Mouse (Mus musculus) E14TG2a.4 (cell line): Measurements from ENCODE around the gene Sc5d.

ENCODE experiments used
- H3K27me3 ChIP-seq: 2 replicates; pipeline ENCODE4 v1.6.1; 2014; ENCODE audit warnings: low read length, control low read depth; ENCODE audit not compliant: insufficient read depth
- H3K36me3 ChIP-seq: 2 replicates; pipeline ENCODE4 v1.6.1; 2014; ENCODE audit warnings: low read length, control low read depth; ENCODE audit not compliant: insufficient read depth
- H3K4me1 ChIP-seq: replicated peaks from 2 replicates; pipeline ENCODE4 v1.6.1; 2014; ENCODE audit warnings: low read depth, low read length, control low read depth
- H3K4me3 ChIP-seq: replicated peaks from 2 replicates; pipeline ENCODE4 v1.5.1; 2014; ENCODE audit warnings: mild to moderate bottlenecking, low read length
- H3K9me3 ChIP-seq: 2 replicates; pipeline ENCODE4 v1.6.1; 2014; ENCODE audit warnings: low read length, control low read depth
- CTCF ChIP-seq: conservative IDR thresholded peaks from 2 replicates; pipeline ENCODE4 v1.5.1; 2014; ENCODE audit warnings: low read length
- NANOG ChIP-seq: IDR thresholded peaks from 2 replicates; pipeline ENCODE4 v1.6.1; 2014; ENCODE audit warnings: borderline replicate concordance, low read length, mixed read lengths
- POU5F1 ChIP-seq: IDR thresholded peaks from 2 replicates; pipeline ENCODE4 v1.6.1; 2014; ENCODE audit warnings: low read length, borderline replicate concordance

Gene Sc5d

GRCm38 (mm10) chr9:42270617-42271016 lies 6.6 kb upstream of the Sc5d start:
- Histone ChIP-seq H3K27me3 (peaks cover 3% of the 10 kb centered on the region; the same call in 1 of the 2 replicates), H3K36me3 (no peaks in the 10 kb centered on the region), H3K9me3 (no peaks in the 10 kb centered on the region), H3K4me3 (no peak overlapping the region), H3K4me1 (no peaks in the 10 kb centered on the region)
- TF ChIP-seq NANOG = no peak
- no peak for TF ChIP-seq POU5F1
- TF ChIP-seq CTCF = no peak

GRCm38 (mm10) chr9:42270081-42270480 lies 6.0 kb upstream of the Sc5d start:
- Histone ChIP-seq H3K4me1 (no peaks in the 10 kb centered on the region), H3K9me3 (no peaks in the 10 kb centered on the region), H3K4me3 (no peak overlapping the region), H3K36me3 (no peaks in the 10 kb centered on the region), H3K27me3 (peaks cover 8% of the 10 kb centered on the region)
- TF ChIP-seq CTCF (no peak), POU5F1 (no peak), NANOG (no peak)

GRCm38 (mm10) chr9:42268371-42268770 lies 4.3 kb upstream of the Sc5d start:
- TF ChIP-seq POU5F1 (no peak), NANOG (no peak), CTCF (no peak)
- Histone ChIP-seq H3K36me3 (no peaks in the 10 kb centered on the region), H3K9me3 (no peaks in the 10 kb centered on the region), H3K4me3 (no peak overlapping the region), H3K27me3 (peaks cover 8% of the 10 kb centered on the region), H3K4me1 (peaks cover 10% of the 10 kb centered on the region)

- TF ChIP-seq CTCF (no peak), POU5F1 (no peak)
- Histone ChIP-seq H3K27me3 (peaks cover 8% of the 10 kb centered on the region), H3K9me3 (no peaks in the 10 kb centered on the region), H3K4me3 (no peak overlapping the region), H3K4me1 (peaks cover 14% of the 10 kb centered on the region), H3K36me3 (peaks cover 2% of the 10 kb centered on the region; the same call in 1 of the 2 replicates)
These were observed 1.3 kb upstream of the Sc5d start for GRCm38 (mm10) chr9:42265309-42265708.

GRCm38 (mm10) chr9:42263709-42264111 lies 346 bp downstream of the Sc5d start:
- TF ChIP-seq POU5F1 = no peak
- no peak for TF ChIP-seq NANOG
- Histone ChIP-seq H3K36me3 (peaks cover 16% of the 10 kb centered on the region; the same call in 1 of the 2 replicates), H3K27me3 (peaks cover 5% of the 10 kb centered on the region), H3K9me3 (no peaks in the 10 kb centered on the region), H3K4me1 (peaks cover 14% of the 10 kb centered on the region), H3K4me3 (peak overlapping the region; percentile 81)

- H3K36me3 ChIP-seq = peaks cover 49% of the 10 kb centered on the region
- no peak overlapping the region for H3K4me3 ChIP-seq
- peaks cover 3% of the 10 kb centered on the region for H3K27me3 ChIP-seq
- TF ChIP-seq POU5F1 (no peak), CTCF (no peak), NANOG (no peak)
- H3K4me1 ChIP-seq = peaks cover 14% of the 10 kb centered on the region
- H3K9me3 ChIP-seq = no peaks in the 10 kb centered on the region
These were observed 3.6 kb downstream of the Sc5d start for GRCm38 (mm10) chr9:42260481-42260880.

- Histone ChIP-seq H3K27me3 (no peaks in the 10 kb centered on the region), H3K4me1 (peaks cover 17% of the 10 kb centered on the region), H3K4me3 (no peak overlapping the region), H3K36me3 (peaks cover 4% of the 10 kb centered on the region), H3K9me3 (no peaks in the 10 kb centered on the region)
- TF ChIP-seq POU5F1 (no peak), CTCF (no peak), NANOG (no peak)
These were observed 14.9 kb downstream of the Sc5d start for GRCm38 (mm10) chr9:42249112-42249511.

GRCm38 (mm10) chr9:42246688-42247087 lies 17.4 kb downstream of the Sc5d start:
- Histone ChIP-seq H3K27me3 (no peaks in the 10 kb centered on the region), H3K9me3 (no peaks in the 10 kb centered on the region), H3K36me3 (no peaks in the 10 kb centered on the region), H3K4me1 (peaks cover 10% of the 10 kb centered on the region), H3K4me3 (no peak overlapping the region)
- TF ChIP-seq POU5F1 = no peak

- Histone ChIP-seq H3K4me3 (no peak overlapping the region), H3K27me3 (peaks cover 2% of the 10 kb centered on the region; the same call in 1 of the 2 replicates), H3K4me1 (peaks cover 6% of the 10 kb centered on the region), H3K9me3 (no peaks in the 10 kb centered on the region), H3K36me3 (no peaks in the 10 kb centered on the region)
- no peak for TF ChIP-seq POU5F1
- TF ChIP-seq NANOG = no peak
- no peak for TF ChIP-seq CTCF
These were observed 19.9 kb downstream of the Sc5d start for GRCm38 (mm10) chr9:42244173-42244572.

GRCm38 (mm10) chr9:42241021-42241420 lies 23.0 kb downstream of the Sc5d start:
- peaks cover 5% of the 10 kb centered on the region; the same call in 1 of the 2 replicates for H3K4me1 ChIP-seq
- H3K9me3 ChIP-seq = no peaks in the 10 kb centered on the region
- H3K36me3 ChIP-seq = no peaks in the 10 kb centered on the region
- H3K4me3 ChIP-seq = no peak overlapping the region
- no peak for TF ChIP-seq POU5F1
- no peak for TF ChIP-seq CTCF
- no peak for TF ChIP-seq NANOG
- H3K27me3 ChIP-seq = peaks cover 2% of the 10 kb centered on the region; the same call in 1 of the 2 replicates
